Comparison of ENCODE assay signal across 8 mouse cellular contexts in the genomic region with DNA sequence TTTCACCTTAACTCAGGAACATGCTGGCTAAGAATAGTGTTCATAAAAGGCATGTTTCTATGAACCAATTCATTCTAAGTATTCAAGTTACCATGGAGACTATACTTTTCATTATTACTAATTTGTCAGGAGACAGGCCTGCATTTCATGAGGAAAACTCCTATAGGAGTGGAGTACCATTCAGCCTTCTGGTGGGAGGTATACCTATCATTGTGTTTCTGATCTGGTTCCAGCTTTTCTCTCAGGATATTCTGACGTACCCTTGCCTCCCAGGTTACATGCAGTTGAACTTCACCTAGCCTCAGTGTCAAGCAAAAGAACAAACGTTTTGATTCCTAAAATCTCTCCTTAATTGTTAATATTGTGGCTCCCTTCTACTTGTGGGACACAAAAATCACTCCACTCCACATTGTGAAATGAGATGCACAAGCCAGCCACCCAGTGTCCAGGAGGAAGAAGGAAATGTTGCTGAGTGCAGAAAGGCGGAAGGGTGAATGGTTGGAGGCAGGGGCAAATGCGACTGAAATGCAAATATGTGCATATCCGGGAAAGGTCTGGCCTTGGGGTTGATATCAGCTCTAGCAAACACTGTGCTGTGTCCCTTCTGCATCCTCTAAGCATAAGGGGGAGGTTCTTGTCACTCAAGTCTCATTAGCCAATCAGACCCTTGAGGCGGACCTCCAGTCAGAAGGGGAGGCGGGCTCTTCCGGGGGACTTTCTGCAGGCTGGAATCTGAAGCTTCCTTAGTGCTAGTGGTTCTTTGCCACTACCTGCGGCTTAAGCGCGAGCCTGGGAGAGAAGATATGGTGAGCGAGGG. TPM values are rescaled to one million over a fixed set of nuclear protein-coding genes. Genes with fewer than 3 reads are reported as not detected.
DNase-seq lines count a peak whose midpoint lies in the region; ATAC-seq and TF ChIP-seq lines count a peak whose summit lies in the region.

A gene (plus strand): TSS at position 695 of the 817 bp plus-strand sequence.

- H3K36me3 ChIP-seq in E14TG2a.4 (ENCODE audit: insufficient read depth, low read length): peaks cover 7% of the 10 kb centered on the region; the same call in 1 of the 2 replicates
- no peaks in the 10 kb centered on the region for H3K36me3 ChIP-seq in forebrain, embryonic 11.5 days (ENCODE audit: control insufficient read depth, insufficient read depth, low read length)
- no peaks in the 10 kb centered on the region for H3K36me3 ChIP-seq in heart, embryonic 16.5 days (ENCODE audit: control insufficient read depth, insufficient read depth)
- no peaks in the 10 kb centered on the region for H3K36me3 ChIP-seq in liver, embryonic 15.5 days (replicated peaks)
- H3K36me3 ChIP-seq in neural tube, embryonic 11.5 days (ENCODE audit: control insufficient read depth, insufficient read depth, low read length): no peaks in the 10 kb centered on the region
- H3K36me3 ChIP-seq in stomach, embryonic 16.5 days (ENCODE audit: control insufficient read depth, insufficient read depth, low read length): peaks cover 7% of the 10 kb centered on the region; the same call in 1 of the 2 replicates

- peaks cover 22% of the 10 kb centered on the region for H3K4me1 ChIP-seq in E14TG2a.4 (replicated peaks; ENCODE audit: low read depth, low read length)
- peaks cover 2% of the 10 kb centered on the region; the same call in 1 of the 2 replicates for H3K4me1 ChIP-seq in forebrain, embryonic 11.5 days (replicated peaks; ENCODE audit: control insufficient read depth, insufficient read depth, low read length)
- peaks cover 3% of the 10 kb centered on the region; the same call in 1 of the 2 replicates for H3K4me1 ChIP-seq in heart, embryonic 16.5 days (ENCODE audit: control insufficient read depth, insufficient read depth, low read length)
- peaks cover 14% of the 10 kb centered on the region for H3K4me1 ChIP-seq in liver, embryonic 15.5 days (replicated peaks)
- H3K4me1 ChIP-seq in neural tube, embryonic 11.5 days (ENCODE audit: control insufficient read depth, insufficient read depth, low read length): peaks cover 4% of the 10 kb centered on the region; the same call in 1 of the 2 replicates
- H3K4me1 ChIP-seq in stomach, embryonic 16.5 days (ENCODE audit: control insufficient read depth, insufficient read depth, low read length): 0 out of 2 replicates have a peak, but pooled peaks cover 5% of the 10 kb centered on the region

- H3K9ac ChIP-seq in forebrain, embryonic 11.5 days (ENCODE audit: low read length): peak within 1 kb of the TSS; percentile 79
- peak within 1 kb of the TSS; percentile 86 for H3K9ac ChIP-seq in heart, embryonic 16.5 days (ENCODE audit: low read length)
- H3K9ac ChIP-seq in liver, embryonic 15.5 days: peak within 1 kb of the TSS; percentile 51
- peak within 1 kb of the TSS; percentile 81 for H3K9ac ChIP-seq in neural tube, embryonic 11.5 days (ENCODE audit: low read length)
- H3K9ac ChIP-seq in stomach, embryonic 16.5 days (ENCODE audit: low read length): peak within 1 kb of the TSS; percentile 78

- H3K9me3 ChIP-seq in E14TG2a.4 (ENCODE audit: low read length): no peaks in the 10 kb centered on the region
- H3K9me3 ChIP-seq in forebrain, embryonic 11.5 days (ENCODE audit: control insufficient read depth, low read length): no peaks in the 10 kb centered on the region
- no peaks in the 10 kb centered on the region for H3K9me3 ChIP-seq in heart, embryonic 16.5 days (replicated peaks; ENCODE audit: control insufficient read depth, low read length)
- no peaks in the 10 kb centered on the region for H3K9me3 ChIP-seq in liver, embryonic 15.5 days (replicated peaks)
- H3K9me3 ChIP-seq in neural tube, embryonic 11.5 days (ENCODE audit: control insufficient read depth, low read length): no peaks in the 10 kb centered on the region
- H3K9me3 ChIP-seq in stomach, embryonic 16.5 days (replicated peaks; ENCODE audit: control insufficient read depth, low read length): 0 out of 2 replicates have a peak, but pooled peaks cover 6% of the 10 kb centered on the region

- ATAC-seq in forebrain, embryonic 11.5 days (replicated peaks; ENCODE audit: low FRiP score): peak; percentile 100
- ATAC-seq in heart, embryonic 16.5 days (replicated peaks; ENCODE audit: extremely low read depth, insufficient read depth, low FRiP score): peak; percentile 99
- peak; percentile 93 for ATAC-seq in liver, embryonic 15.5 days (ENCODE audit: insufficient read depth)
- ATAC-seq in neural tube, embryonic 11.5 days (ENCODE audit: insufficient read depth, low FRiP score, low TSS enrichment): peak; percentile 98
- peak; percentile 99 for ATAC-seq in stomach, embryonic 16.5 days (ENCODE audit: insufficient read depth, low FRiP score)

- H3K27me3 ChIP-seq in E14TG2a.4 (ENCODE audit: insufficient read depth, low read length): no peaks in the 10 kb centered on the region
- H3K27me3 ChIP-seq in forebrain, embryonic 11.5 days (ENCODE audit: control insufficient read depth, insufficient read depth, low read length): no peaks in the 10 kb centered on the region
- no peaks in the 10 kb centered on the region for H3K27me3 ChIP-seq in heart, embryonic 16.5 days (ENCODE audit: control insufficient read depth, insufficient read depth, low read length)
- H3K27me3 ChIP-seq in liver, embryonic 15.5 days: no peaks in the 10 kb centered on the region
- H3K27me3 ChIP-seq in neural tube, embryonic 11.5 days (ENCODE audit: control insufficient read depth, insufficient read depth, low read length): no peaks in the 10 kb centered on the region
- no peaks in the 10 kb centered on the region for H3K27me3 ChIP-seq in stomach, embryonic 16.5 days (ENCODE audit: control insufficient read depth, insufficient read depth, low read length)

- peak within 1 kb of the TSS; percentile 46 for H3K4me2 ChIP-seq in forebrain, embryonic 11.5 days (ENCODE audit: low read depth, low read length, severe bottlenecking)
- H3K4me2 ChIP-seq in heart, embryonic 16.5 days (ENCODE audit: low read depth, low read length): peak within 1 kb of the TSS; percentile 61
- peak within 1 kb of the TSS; percentile 65 for H3K4me2 ChIP-seq in liver, embryonic 15.5 days
- peak within 1 kb of the TSS; percentile 46 for H3K4me2 ChIP-seq in neural tube, embryonic 11.5 days (ENCODE audit: low read depth)
- peak within 1 kb of the TSS; percentile 66 for H3K4me2 ChIP-seq in stomach, embryonic 16.5 days (ENCODE audit: low read depth, low read length)

- TF ChIP-seq CTCF in E14TG2a.4 (conservative IDR thresholded peaks at IDR 0.05; ENCODE audit: low read length): no peak

- DNase-seq in c-Kit-positive CD71-negative TER-119-negative erythroid progenitor cells, embryonic 14.5 days (ENCODE audit: low read depth): peak; percentile 67
- peak; percentile 83 for DNase-seq in forebrain, embryonic 11.5 days (ENCODE audit: low spot score)
- peak; percentile 71 to 85 for DNase-seq in kidney, postnatal 4 days
- DNase-seq in neural tube, embryonic 11.5 days (ENCODE audit: low spot score): peak; percentile 84

- H3K27ac ChIP-seq in forebrain, embryonic 11.5 days (ENCODE audit: low read depth, low read length): peak within 1 kb of the TSS; percentile 47; the same call in 1 of the 2 replicates
- H3K27ac ChIP-seq in heart, embryonic 16.5 days (ENCODE audit: low read length): peak within 1 kb of the TSS; percentile 65
- H3K27ac ChIP-seq in liver, embryonic 15.5 days (replicated peaks): peak within 1 kb of the TSS; percentile 55
- 0 out of 2 replicates have a peak within 1 kb of the TSS, but pooled peaks have one; percentile 40 for H3K27ac ChIP-seq in neural tube, embryonic 11.5 days (ENCODE audit: low read depth, low read length)
- H3K27ac ChIP-seq in stomach, embryonic 16.5 days (ENCODE audit: low read length): peak within 1 kb of the TSS; percentile 63

- 6% methylated on average over 12 of the region's 12 CpGs for WGBS in forebrain, embryonic 11.5 days
- WGBS in heart, embryonic 16.5 days: 6% methylated on average over 12 of the region's 12 CpGs
- 6% methylated on average over 12 of the region's 12 CpGs for WGBS in liver, embryonic 15.5 days (ENCODE audit: insufficient replicate concordance)
- WGBS in neural tube, embryonic 11.5 days: 12% methylated on average over 12 of the region's 12 CpGs
- whole genome bisulfite sequencing in stomach, embryonic 16.5 days: 7% methylated on average over 12 of the region's 12 CpGs

- H3K4me3 ChIP-seq in E14TG2a.4 (replicated peaks; ENCODE audit: low read length): peak within 1 kb of the TSS; percentile 86
- H3K4me3 ChIP-seq in forebrain, embryonic 11.5 days (ENCODE audit: low read depth, low read length): peak within 1 kb of the TSS; percentile 55
- H3K4me3 ChIP-seq in heart, embryonic 16.5 days (ENCODE audit: low read length): peak within 1 kb of the TSS; percentile 74
- peak within 1 kb of the TSS; percentile 59 for H3K4me3 ChIP-seq in liver, embryonic 15.5 days (replicated peaks)
- H3K4me3 ChIP-seq in neural tube, embryonic 11.5 days (ENCODE audit: low read depth, low read length): peak within 1 kb of the TSS; percentile 55
- H3K4me3 ChIP-seq in stomach, embryonic 16.5 days (replicated peaks; ENCODE audit: low read length): peak within 1 kb of the TSS; percentile 67

RNA-seq across cellular contexts. Expression of the gene that starts here (rescaled TPM):
- polyA plus RNA-seq in forebrain, embryonic 11.5 days (2014; fragmentation: Nextera tagmentation; extraction: Ambion mirVana): 6.2 and 9.4 TPM in 2 replicates
- polyA plus RNA-seq in heart, embryonic 16.5 days (2015; fragmentation: Nextera tagmentation; extraction: Ambion mirVana): 3.6 and 4.5 TPM in 2 replicates
- polyA plus RNA-seq in liver, embryonic 15.5 days (2015; fragmentation: Nextera tagmentation; extraction: Ambion mirVana): 0.99 and 1.0 TPM in 2 replicates
- 5.9 and 6.5 TPM in 2 replicates for polyA plus RNA-seq in neural tube, embryonic 11.5 days (2014; fragmentation: Nextera tagmentation; extraction: Ambion mirVana)
- polyA plus RNA-seq in stomach, embryonic 16.5 days (2015; fragmentation: Nextera tagmentation; extraction: Ambion mirVana): 5.2 and 6.7 TPM in 2 replicates

Comparison
In these comparisons a context has a peak if more than half of its experiments do, and no peak if none do; other contexts are left out.
1. Peak in every context shown above with its lines: DNase-seq, ATAC-seq, H3K4me3 ChIP-seq and H3K27ac ChIP-seq.